ENCODE assay signal across 9 mouse cellular contexts in genomic region chr16:10613996-10614395, GRCm38 (mm10).
"Had no signal": no experiment of that assay in that cellular context is flagged by ENCODE, and none has a peak within 500 bp of the region (broad histone marks: within the 10 kb centered on the region; RNA-seq: fewer than 3 reads in every experiment).

No protein-coding gene starts in this region.

- DNase-seq: layer of hippocampus, adult 9-11 months; liver; lung, adult 18-20 months; lung, postnatal 10 days; lung, postnatal 36 days; retina, postnatal 1 day; right cerebral cortex, postnatal 25 days; spleen, adult 18-20 months; thymus, postnatal 25 days had no signal
